Mouse (Mus musculus) embryo, embryonic 10.5 days (tissue): ENCODE results near the gene Nfix.
A peak's percentile ranks its signal among the peaks of the same experiment; 100 is the strongest.

ENCODE experiments used
- DNase-seq: peaks from one replicate; pipeline ENCODE4 v3.0.0-alpha.2; 2015; ENCODE audit warnings: low spot score

Nfix gene

GRCm38 (mm10) chr8:84738266-84738665 lies 61.9 kb downstream of the Nfix start:
- DNase-seq, result peak; percentile 45

GRCm38 (mm10) chr8:84737608-84738007 lies 62.5 kb downstream of the Nfix start:
- peak; percentile 92 for DNase-seq

- no peak for DNase-seq
These were observed 63.6 kb downstream of the Nfix start for GRCm38 (mm10) chr8:84736521-84736920.

- no peak for DNase-seq
These were observed 64.5 kb downstream of the Nfix start for GRCm38 (mm10) chr8:84735597-84735996.

- DNase-seq, result no peak
These were observed 65.5 kb downstream of the Nfix start for GRCm38 (mm10) chr8:84734680-84735079.

GRCm38 (mm10) chr8:84733959-84734358 lies 66.2 kb downstream of the Nfix start:
- no peak for DNase-seq

- DNase-seq, result no peak
These were observed 67.1 kb downstream of the Nfix start for GRCm38 (mm10) chr8:84732996-84733395.

GRCm38 (mm10) chr8:84732545-84732944 lies 67.6 kb downstream of the Nfix start:
- DNase-seq, result no peak

GRCm38 (mm10) chr8:84731371-84732177 lies 68.6 kb downstream of the Nfix start:
- DNase-seq, result no peak

GRCm38 (mm10) chr8:84730541-84731370 lies 69.4 kb downstream of the Nfix start:
- no peak for DNase-seq

GRCm38 (mm10) chr8:84729921-84730362 lies 70.2 kb downstream of the Nfix start:
- no peak for DNase-seq

GRCm38 (mm10) chr8:84728474-84728873 lies 71.7 kb downstream of the Nfix start:
- no peak for DNase-seq

- DNase-seq, result no peak
These were observed 74.2 kb downstream of the Nfix start for GRCm38 (mm10) chr8:84725941-84726259.

- no peak for DNase-seq
These were observed 74.8 kb downstream of the Nfix start for GRCm38 (mm10) chr8:84725246-84725940.

GRCm38 (mm10) chr8:84724683-84725082 lies 75.5 kb downstream of the Nfix start:
- no peak for DNase-seq

GRCm38 (mm10) chr8:84723571-84723900 lies 76.6 kb downstream of the Nfix start:
- no peak for DNase-seq

- DNase-seq, result peak; percentile 52
These were observed 77.1 kb downstream of the Nfix start, which contains the start of gene G430095P16Rik for GRCm38 (mm10) chr8:84722850-84723570. TSS of gene G430095P16Rik (plus strand) at chr8:84723007.

GRCm38 (mm10) chr8:84722530-84722849 lies 77.7 kb downstream of the Nfix start:
- no peak for DNase-seq

- DNase-seq, result no peak
These were observed 81.0 kb downstream of the Nfix start for GRCm38 (mm10) chr8:84718959-84719690.

- no peak for DNase-seq
These were observed 81.7 kb downstream of the Nfix start for GRCm38 (mm10) chr8:84718476-84718875.

GRCm38 (mm10) chr8:84716790-84717189 lies 83.4 kb downstream of the Nfix start:
- no peak for DNase-seq
